Mouse (Mus musculus): ENCODE data around the gene Ric1.
"Not testable (repeated sequence)": the region's sequence is repeated elsewhere in the genome, so short reads cannot be mapped to it uniquely, and the experiment has no call there.

DNA sequence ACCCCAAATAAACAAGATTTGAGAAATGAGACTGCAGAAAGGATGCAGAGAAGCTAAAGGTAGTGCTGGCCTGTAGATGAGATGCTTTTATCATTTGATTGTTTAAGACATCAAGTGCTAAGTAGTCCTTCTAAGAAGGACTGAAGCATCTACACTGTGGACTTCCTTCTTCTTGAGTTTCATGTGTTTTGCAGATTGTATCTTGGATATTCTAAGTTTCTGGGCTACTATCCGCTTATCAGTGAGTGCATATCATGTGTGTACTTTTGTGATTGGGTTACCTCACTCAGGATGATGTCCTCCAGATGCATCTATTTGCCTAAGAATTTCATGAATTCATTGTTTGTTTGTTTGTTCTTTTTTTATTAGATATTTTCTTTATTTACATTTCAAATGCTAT is 29.9 kb downstream of the Ric1 start:
- TF ChIP-seq POLR2A, CTCF (IDR thresholded peaks at IDR 0.05; ENCODE audit: insufficient read depth, low read depth, low read length): not testable (repeated sequence)
